ENCODE assay signal across 17 mouse cellular contexts in genomic region chr19:50087277-50087676, GRCm38 (mm10).
DNase-seq lines count a peak whose midpoint lies in the region; ATAC-seq lines count a peak whose summit lies in the region.
"Had no signal": no experiment of that assay in that cellular context is flagged by ENCODE, and none has a peak within 500 bp of the region (broad histone marks: within the 10 kb centered on the region; RNA-seq: fewer than 3 reads in every experiment).

No protein-coding gene starts in this region.

- peaks cover 6% of the 10 kb centered on the region for H3K4me1 ChIP-seq in hindbrain, embryonic 14.5 days (replicated peaks; ENCODE audit: control insufficient read depth, insufficient read depth, low read length)
- peaks cover 7% of the 10 kb centered on the region; the same call in 1 of the 2 replicates for H3K4me1 ChIP-seq in midbrain, embryonic 16.5 days (ENCODE audit: control insufficient read depth, insufficient read depth, low read length)
- H3K4me1 ChIP-seq: embryonic facial prominence, embryonic 10.5 days; heart, embryonic 15.5 days; liver, embryonic 12.5 days had no signal

- intact Hi-C loops in gastrocnemius, postnatal 14 days (cut with DNase I; ENCODE audit: low total_unique reads) = no loop called here

- no peaks in the 10 kb centered on the region for H3K36me3 ChIP-seq in hindbrain, embryonic 14.5 days (replicated peaks; ENCODE audit: control insufficient read depth, insufficient read depth)
- H3K36me3 ChIP-seq in midbrain, embryonic 16.5 days (ENCODE audit: control insufficient read depth, insufficient read depth, low read length) = no peaks in the 10 kb centered on the region
- H3K36me3 ChIP-seq: embryonic facial prominence, embryonic 10.5 days; heart, embryonic 15.5 days; liver, embryonic 12.5 days had no signal

- no peaks in the 10 kb centered on the region for H3K27me3 ChIP-seq in hindbrain, embryonic 14.5 days (ENCODE audit: control insufficient read depth, insufficient read depth, low read length)
- H3K27me3 ChIP-seq in midbrain, embryonic 16.5 days (ENCODE audit: control insufficient read depth, insufficient read depth, low read depth, low read length) = no peaks in the 10 kb centered on the region
- H3K27me3 ChIP-seq: heart, embryonic 15.5 days; liver, embryonic 12.5 days had no signal

- H3K9ac ChIP-seq in hindbrain, embryonic 14.5 days = no peak overlapping the region
- H3K9ac ChIP-seq in midbrain, embryonic 16.5 days (ENCODE audit: low read depth, low read length) = no peak overlapping the region
- H3K9ac ChIP-seq: heart, embryonic 15.5 days; liver, embryonic 12.5 days had no signal

- H3K4me2 ChIP-seq in hindbrain, embryonic 14.5 days (replicated peaks) = peak overlapping the region; percentile 30
- H3K4me2 ChIP-seq in midbrain, embryonic 16.5 days (ENCODE audit: low read length) = peak overlapping the region; percentile 36
- H3K4me2 ChIP-seq: heart, embryonic 15.5 days; liver, embryonic 12.5 days had no signal

- H3K27ac ChIP-seq in hindbrain, embryonic 14.5 days = peak overlapping the region; percentile 48
- H3K27ac ChIP-seq in midbrain, embryonic 16.5 days (ENCODE audit: low read length) = peak overlapping the region; percentile 61
- H3K27ac ChIP-seq: embryonic facial prominence, embryonic 10.5 days; heart, embryonic 15.5 days; left cerebral cortex, adult 2 months; liver, embryonic 12.5 days had no signal

- ATAC-seq in hindbrain, embryonic 14.5 days (ENCODE audit: low FRiP score) = no peak; the same call in 1 of the 2 replicates
- 0 out of 2 replicates have a peak, but pooled peaks have one; percentile 32 for ATAC-seq in midbrain, embryonic 16.5 days
- no peak for ATAC-seq in activated CD4-positive, CD25-positive, alpha-beta regulatory T cell, adult 4 months
- ATAC-seq: liver, embryonic 12.5 days had no signal

- 10% methylated on average over 6 of the region's 6 CpGs for whole genome bisulfite sequencing in hindbrain, embryonic 14.5 days
- WGBS in midbrain, embryonic 16.5 days = 5% methylated on average over 6 of the region's 6 CpGs

- DNase-seq in layer of hippocampus, adult 11-12 months (ENCODE audit: low spot score) = peak; percentile 3
- no peak for DNase-seq in layer of hippocampus, adult 9-10 months (ENCODE audit: low spot score)
- DNase-seq in embryo, embryonic 11 days = peak; percentile 16
- DNase-seq in hindbrain, embryonic 14.5 days (ENCODE audit: low spot score) = peak; percentile 42
- no peak for DNase-seq in gastrocnemius, postnatal 14 days
- no peak for DNase-seq in lung, postnatal 14 days
- DNase-seq: B cell, adult 2 months; cerebellum, adult 8-10 months; kidney, postnatal 10 days; lung, postnatal 4 days; right cerebral cortex, adult 18-20 months had no signal

- no peak overlapping the region for H3K4me3 ChIP-seq in hindbrain, embryonic 14.5 days (replicated peaks; ENCODE audit: low read length)
- no peak overlapping the region for H3K4me3 ChIP-seq in midbrain, embryonic 16.5 days (ENCODE audit: low read depth, low read length)
- H3K4me3 ChIP-seq: embryonic facial prominence, embryonic 10.5 days; heart, embryonic 15.5 days; left cerebral cortex, adult 2 months; liver, embryonic 12.5 days had no signal

- no peaks in the 10 kb centered on the region for H3K9me3 ChIP-seq in hindbrain, embryonic 14.5 days (ENCODE audit: control insufficient read depth, low read length)
- H3K9me3 ChIP-seq in midbrain, embryonic 16.5 days (replicated peaks; ENCODE audit: control insufficient read depth, low read length, poor library complexity, severe bottlenecking) = no peaks in the 10 kb centered on the region
- H3K9me3 ChIP-seq: embryonic facial prominence, embryonic 10.5 days; heart, embryonic 15.5 days; liver, embryonic 12.5 days had no signal

Comparison
In these comparisons a context has a peak if more than half of its experiments do, and no peak if none do; other contexts are left out.
1. DNase-seq: peak in layer of hippocampus, adult 11-12 months (single experiment), embryo, embryonic 11 days (single experiment) and hindbrain, embryonic 14.5 days (single experiment); none in layer of hippocampus, adult 9-10 months (single experiment), gastrocnemius, postnatal 14 days (single experiment) and lung, postnatal 14 days (single experiment).